Mouse (Mus musculus): ENCODE results near the gene Gm867.
A peak's percentile ranks its signal among the peaks of the same experiment; 100 is the strongest.

DNA sequence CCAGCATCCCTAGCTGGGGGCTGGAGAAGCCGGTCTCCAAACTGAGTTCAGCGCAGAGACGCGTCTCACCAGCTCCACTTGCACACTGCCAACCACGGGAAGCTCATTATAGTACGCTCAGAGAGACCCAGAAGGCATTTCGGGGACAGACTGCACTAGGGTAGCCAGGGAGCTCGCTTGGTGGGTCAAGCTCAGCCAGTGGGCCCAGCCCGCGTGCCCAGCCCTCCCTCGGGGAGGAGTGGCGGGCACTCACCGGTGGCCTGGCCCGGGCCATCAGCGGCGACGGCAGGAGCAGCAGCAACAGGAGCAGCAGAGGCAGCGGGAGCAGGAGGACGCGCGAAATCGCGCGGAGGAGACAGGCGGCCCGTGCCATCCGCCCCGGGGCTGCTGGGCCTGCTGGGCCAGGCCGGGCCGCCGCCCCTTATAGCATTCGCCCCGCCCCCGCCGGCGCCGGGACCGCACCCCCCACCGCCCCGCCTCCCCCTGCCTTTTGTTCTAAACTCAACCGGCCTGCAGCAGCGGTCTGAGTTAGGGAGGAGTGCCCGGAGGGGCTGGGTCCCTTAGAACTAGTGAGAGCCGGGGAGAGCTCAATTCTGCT, 8.3 kb downstream of the Gm867 start:
- TF ChIP-seq POLR2A (IDR thresholded peaks at IDR 0.05; ENCODE audit: control insufficient read depth, low read depth, low read length) (0 out of 2 replicates have a peak, but pooled peaks have one; percentile 42), CTCF (IDR thresholded peaks at IDR 0.05; ENCODE audit: control insufficient read depth, insufficient read depth, insufficient replicate concordance, low read depth, low read length) (no peak)

All from testis, adult 2 months (tissue).